Mouse (Mus musculus): ENCODE results near the gene C1qtnf12. TPM values are rescaled to one million over a fixed set of nuclear protein-coding genes. Genes with fewer than 3 reads are reported as not detected.

The C1qtnf12 gene
- total and polyA plus RNA-seq, 3 experiments, result 1.8 to 2.9 TPM; not detected in 1

- Histone ChIP-seq H3K9me3 (replicated peaks; ENCODE audit: insufficient read depth, low read length) (no peaks in the 10 kb centered on the region), H3K27ac (ENCODE audit: control insufficient read depth, low read depth, low read length) (no peak overlapping the region), H3K4me3 (ENCODE audit: control insufficient read depth in 1 of 2, insufficient read depth in 1 of 2, low read depth in 2 of 2, low read length in 2 of 2) (no peak overlapping the region), H3K4me1 (ENCODE audit: control insufficient read depth in 1 of 2, insufficient read depth in 2 of 2, low read length in 2 of 2) (no peaks in the 10 kb centered on the region), H3K27me3 (ENCODE audit: control insufficient read depth in 1 of 2, insufficient read depth in 2 of 2, low read length in 2 of 2) (no peaks in the 10 kb centered on the region), H3K9ac (ENCODE audit: control insufficient read depth, low read depth, low read length, poor library complexity, severe bottlenecking) (no peak overlapping the region), H3K36me3 (ENCODE audit: control insufficient read depth in 1 of 2, insufficient read depth in 2 of 2, low read length in 2 of 2) (no peaks in the 10 kb centered on the region; a peak in 1 of 4 replicates), H3K79me2 (ENCODE audit: control insufficient read depth, insufficient read depth, low read length, poor library complexity) (no peaks in the 10 kb centered on the region)
- TF ChIP-seq MYC (IDR thresholded peaks at IDR 0.05; ENCODE audit: low read depth, low read length) (no peak), ZMIZ1 (IDR thresholded peaks at IDR 0.05; ENCODE audit: low read depth, low read length) (no peak), USF2 (IDR thresholded peaks at IDR 0.05; ENCODE audit: borderline replicate concordance in 1 of 2, insufficient read depth in 1 of 2, low read depth in 1 of 2, low read length in 2 of 2) (no peak), CHD1 (IDR thresholded peaks at IDR 0.05; ENCODE audit: low read depth, low read length) (no peak), NELFE (IDR thresholded peaks at IDR 0.05; ENCODE audit: low read depth, low read length) (no peak), ELF1 (IDR thresholded peaks at IDR 0.05; ENCODE audit: low read depth, low read length) (no peak), CHD2 (IDR thresholded peaks at IDR 0.05; ENCODE audit: low read length) (no peak), MAZ (IDR thresholded peaks at IDR 0.05; ENCODE audit: low read depth, low read length) (no peak), GATA1 (IDR thresholded peaks at IDR 0.05; ENCODE audit: low read depth, low read length) (no peak), GABPA (IDR thresholded peaks at IDR 0.05; ENCODE audit: low read depth, low read length) (no peak), ZKSCAN1 (IDR thresholded peaks at IDR 0.05; ENCODE audit: low read depth, low read length) (no peak), E2F4 (IDR thresholded peaks at IDR 0.05; ENCODE audit: borderline replicate concordance, low read depth, low read length) (no peak)
- DNase-seq (ENCODE audit: low read depth, low spot score), result no peak
These were observed 7.0 kb downstream of the C1qtnf12 start for GRCm38 (mm10) chr4:155969043-155969653.

GRCm38 (mm10) chr4:155970286-155970685, 8.2 kb downstream of the C1qtnf12 start:
- H3K4me1 ChIP-seq (ENCODE audit: control insufficient read depth in 1 of 2, insufficient read depth in 2 of 2, low read length in 2 of 2), result no peaks in the 10 kb centered on the region
- H3K9ac ChIP-seq (ENCODE audit: control insufficient read depth, low read depth, low read length, poor library complexity, severe bottlenecking), result no peak overlapping the region
- no peak overlapping the region for H3K27ac ChIP-seq (ENCODE audit: control insufficient read depth, low read depth, low read length)
- no peaks in the 10 kb centered on the region for H3K36me3 ChIP-seq (ENCODE audit: control insufficient read depth in 1 of 2, insufficient read depth in 2 of 2, low read length in 2 of 2)
- H3K27me3 ChIP-seq (ENCODE audit: control insufficient read depth in 1 of 2, insufficient read depth in 2 of 2, low read length in 2 of 2), result no peaks in the 10 kb centered on the region
- no peaks in the 10 kb centered on the region for H3K79me2 ChIP-seq (ENCODE audit: control insufficient read depth, insufficient read depth, low read length, poor library complexity)
- no peak for DNase-seq (ENCODE audit: low read depth, low spot score)
- no peak for TF ChIP-seq USF1 (IDR thresholded peaks at IDR 0.05; ENCODE audit: low read depth, low read length)
- TF ChIP-seq CTCF (IDR thresholded peaks at IDR 0.05 in 2 of 3, conservative IDR thresholded peaks at IDR 0.05 in 1 of 3; ENCODE audit: control insufficient read depth in 1 of 3, insufficient read depth in 1 of 3, low read depth in 2 of 3, low read length in 3 of 3, poor library complexity in 1 of 3, severe bottlenecking in 1 of 3), result no peak
- no peak for TF ChIP-seq GABPA (IDR thresholded peaks at IDR 0.05; ENCODE audit: low read depth, low read length)
- no peak for TF ChIP-seq POLR2AphosphoS2 (IDR thresholded peaks at IDR 0.05; ENCODE audit: low read length)
- TF ChIP-seq ELF1 (IDR thresholded peaks at IDR 0.05; ENCODE audit: low read depth, low read length), result no peak
- TF ChIP-seq TBP (IDR thresholded peaks at IDR 0.05; ENCODE audit: low read depth, low read length), result no peak
- no peak for TF ChIP-seq JUND (IDR thresholded peaks at IDR 0.05; ENCODE audit: low read depth, low read length)
- no peak for TF ChIP-seq GATA1 (IDR thresholded peaks at IDR 0.05; ENCODE audit: low read depth, low read length)
- TF ChIP-seq SMC3 (IDR thresholded peaks at IDR 0.05; ENCODE audit: low read depth, low read length), result no peak
- no peak for TF ChIP-seq RAD21 (IDR thresholded peaks at IDR 0.05; ENCODE audit: low read depth, low read length)
- no peak for TF ChIP-seq MAZ (IDR thresholded peaks at IDR 0.05; ENCODE audit: low read depth, low read length)
- no peak for TF ChIP-seq POLR2AphosphoS5 (IDR thresholded peaks at IDR 0.05; ENCODE audit: borderline replicate concordance, low read depth, low read length)
- TF ChIP-seq CHD1 (IDR thresholded peaks at IDR 0.05; ENCODE audit: low read depth, low read length), result no peak
- no peak for TF ChIP-seq CHD2 (IDR thresholded peaks at IDR 0.05; ENCODE audit: low read length)
- TF ChIP-seq E2F4 (IDR thresholded peaks at IDR 0.05; ENCODE audit: borderline replicate concordance, low read depth, low read length), result no peak
- TF ChIP-seq RCOR1 (IDR thresholded peaks at IDR 0.05; ENCODE audit: low read depth, low read length), result no peak
- TF ChIP-seq USF2 (IDR thresholded peaks at IDR 0.05; ENCODE audit: borderline replicate concordance in 1 of 2, insufficient read depth in 1 of 2, low read depth in 1 of 2, low read length in 2 of 2), result no peak
- H3K9me3 ChIP-seq (replicated peaks; ENCODE audit: insufficient read depth, low read length), result no peaks in the 10 kb centered on the region
- H3K4me3 ChIP-seq (ENCODE audit: control insufficient read depth in 1 of 2, insufficient read depth in 1 of 2, low read depth in 2 of 2, low read length in 2 of 2), result no peak overlapping the region

Measured in MEL (cell line).